Mouse (Mus musculus): Measurements from ENCODE around the gene Srm.

DNA sequence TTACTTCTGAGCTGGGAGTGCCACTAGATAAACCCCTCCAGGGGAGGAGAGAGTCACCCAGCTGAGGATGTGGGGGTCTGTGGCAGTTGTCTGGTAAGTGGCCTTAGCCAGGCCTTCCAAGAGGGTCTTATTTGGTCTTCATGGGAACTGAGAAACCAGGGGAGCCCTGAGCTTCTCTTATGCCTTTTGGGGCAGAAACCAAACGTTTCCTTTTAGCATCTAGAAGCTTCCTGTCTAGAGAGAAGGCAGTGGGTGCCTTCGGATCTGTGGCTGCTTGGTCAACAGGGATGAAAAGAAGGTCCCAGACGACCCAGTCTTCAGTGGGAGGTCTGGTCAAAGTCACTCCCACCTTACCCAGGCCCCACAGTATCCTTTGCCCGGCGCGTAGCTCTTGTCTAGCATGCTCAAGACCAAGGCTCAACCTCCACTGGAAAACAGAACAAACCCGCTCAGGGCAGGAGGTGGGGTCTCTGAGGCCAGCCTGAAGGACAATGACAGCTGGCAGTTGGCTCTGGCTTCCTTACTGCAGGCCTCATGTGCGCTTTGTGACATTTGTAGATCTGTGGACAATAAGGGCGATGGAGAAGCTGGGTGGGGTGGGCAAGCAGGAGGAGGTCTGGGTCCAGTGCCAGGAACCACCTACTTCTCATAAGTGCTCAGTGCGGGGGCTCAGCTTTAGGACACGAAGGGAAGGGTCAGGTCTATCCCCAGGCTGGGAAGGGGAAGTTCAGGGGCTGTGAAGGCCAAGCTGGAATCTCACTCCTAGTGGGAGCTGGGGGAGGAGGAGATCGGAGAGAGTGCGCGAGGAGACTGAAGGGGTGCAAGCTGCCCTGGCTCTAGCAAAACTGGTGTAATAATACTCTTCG, 52.2 kb downstream of the Srm start, which contains the start of gene Gm572:
- TF ChIP-seq CTCF (IDR thresholded peaks at IDR 0.05; ENCODE audit: borderline replicate concordance, control insufficient read depth, extremely low read depth, insufficient read depth, low read length, poor library complexity) (no peak), POLR2A (IDR thresholded peaks at IDR 0.05; ENCODE audit: control insufficient read depth, extremely low read depth, insufficient read depth, low read length, poor library complexity) (no peak)

Measured in thymus, adult 2 months (tissue).